Mouse (Mus musculus) midbrain, embryonic 14.5 days (tissue): Measurements from ENCODE around the gene Cpsf6. TPM values are rescaled to one million over a fixed set of nuclear protein-coding genes. Genes with fewer than 3 reads are reported as not detected.

Source experiments
- ATAC-seq: fragments of 200-750 bp; cut with Nextera tagmentation; 2 replicates; pipeline ENCODE4 v1.8.0; 2017; ENCODE audit warnings: moderate number of reproducible peaks, moderate library complexity; ENCODE audit not compliant: low FRiP score, low TSS enrichment
- DNase-seq: peaks from one replicate; pipeline ENCODE4 v3.0.0-alpha.2; 2015
- H3K27ac ChIP-seq: fragments of 300-500 bp; sonication (generic); replicated peaks from 2 replicates; pipeline ENCODE4 v1.5.1; 2014; ENCODE audit warnings: mild to moderate bottlenecking, low read depth, low read length, moderate library complexity
- H3K27me3 ChIP-seq: fragments of 300-500 bp; sonication (generic); 2 replicates; pipeline ENCODE4 v1.6.1; 2014; ENCODE audit warnings: low read length, control low read depth, mixed read lengths; ENCODE audit not compliant: control insufficient read depth, insufficient read depth
- H3K36me3 ChIP-seq: fragments of 300-500 bp; sonication (generic); 2 replicates; pipeline ENCODE4 v1.6.1; 2014; ENCODE audit warnings: low read length, control low read depth; ENCODE audit not compliant: control insufficient read depth, insufficient read depth
- H3K4me1 ChIP-seq: fragments of 300-500 bp; sonication (generic); 2 replicates; pipeline ENCODE4 v1.6.1; 2014; ENCODE audit warnings: mild to moderate bottlenecking, antibody characterized with exemption, low read length, control low read depth; ENCODE audit not compliant: control insufficient read depth, insufficient read depth
- H3K4me2 ChIP-seq: fragments of 300-500 bp; sonication (generic); 2 replicates; pipeline ENCODE4 v1.6.1; 2014; ENCODE audit warnings: mild to moderate bottlenecking, low read length, moderate library complexity
- H3K4me3 ChIP-seq: fragments of 300-500 bp; sonication (generic); replicated peaks from 2 replicates; pipeline ENCODE4 v1.5.1; 2014; ENCODE audit warnings: low read depth, low read length
- H3K9ac ChIP-seq: fragments of 300-500 bp; sonication (generic); replicated peaks from 2 replicates; pipeline ENCODE4 v1.6.1; 2014; ENCODE audit warnings: mild to moderate bottlenecking, low read length, moderate library complexity
- H3K9me3 ChIP-seq: fragments of 300-500 bp; sonication (generic); 2 replicates; pipeline ENCODE4 v1.6.1; 2016; ENCODE audit warnings: low read length, control low read depth, mixed read lengths; ENCODE audit not compliant: control insufficient read depth
- WGBS: fragments of 180-500 bp; shearing (Covaris S2); extraction: QIAGEN DNeasy Blood & Tissue Kit; methylation state at CpG from one replicate; pipeline ENCODE4 v1.1.7; 2014; 5-methylcytosine and 5-hydroxymethylcytosine counted together
- polyA plus RNA-seq: library from polyadenylated mRNA; unstranded; fragments of >200 nt; fragmentation: Nextera tagmentation; extraction: Ambion mirVana; gene quantifications from 2 replicates; pipeline ENCODE4 v1.2.1, GENCODE M21; 2014

The Cpsf6 gene
- polyA plus RNA-seq, 1 experiment from 2014 or later = 213 TPM

DNA sequence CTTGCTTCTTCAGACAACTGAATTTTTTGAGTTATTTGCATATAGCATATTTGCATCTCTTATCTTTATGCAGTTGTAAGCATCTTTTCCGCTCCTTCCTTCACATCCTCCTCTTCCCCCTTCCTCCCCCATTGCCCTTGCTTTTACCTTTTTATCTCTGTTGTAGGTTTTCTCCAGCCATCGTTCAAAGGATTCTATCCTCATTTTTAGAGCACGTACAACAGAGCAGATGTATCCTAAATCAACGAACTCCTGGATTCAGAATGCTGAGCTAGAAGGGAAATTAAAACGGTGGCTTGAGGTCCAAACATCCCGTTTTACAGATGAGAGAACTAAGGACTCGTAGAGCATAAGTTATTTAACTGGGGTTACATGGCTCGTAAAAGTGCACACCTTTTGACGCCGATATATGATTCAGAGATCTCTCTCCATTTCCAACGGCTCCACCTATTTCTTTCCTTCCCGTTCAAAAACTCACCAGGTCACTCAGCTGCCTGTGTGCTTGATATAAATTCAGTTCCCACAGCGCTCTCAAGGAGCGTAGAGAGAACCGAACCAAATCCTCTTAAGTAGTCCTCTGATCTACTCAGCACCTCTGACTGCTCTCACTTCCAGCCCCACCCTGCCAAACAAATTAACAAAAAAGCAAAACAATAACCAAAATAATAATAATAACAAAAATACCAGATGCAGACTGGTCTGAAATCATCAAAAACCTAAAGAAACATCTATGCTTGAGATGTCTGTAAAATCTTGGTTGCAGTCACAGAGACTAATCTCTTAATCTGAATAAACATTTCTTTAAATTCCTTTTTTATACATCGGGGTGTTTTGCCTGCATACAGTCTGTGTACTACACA is 2.2 kb downstream of the Cpsf6 start:
- Histone ChIP-seq H3K27me3 (no peaks in the 10 kb centered on the region), H3K9me3 (no peaks in the 10 kb centered on the region), H3K4me3 (peak overlapping the region; percentile 95), H3K9ac (peak overlapping the region; percentile 100), H3K36me3 (no peaks in the 10 kb centered on the region), H3K4me1 (peaks cover 10% of the 10 kb centered on the region), H3K27ac (peak overlapping the region; percentile 96), H3K4me2 (peak overlapping the region; percentile 60)
- DNase-seq (peak; percentile 69), ATAC-seq (no peak)
- whole genome bisulfite sequencing = 7% methylated on average over 16 of the region's 16 CpGs

DNA sequence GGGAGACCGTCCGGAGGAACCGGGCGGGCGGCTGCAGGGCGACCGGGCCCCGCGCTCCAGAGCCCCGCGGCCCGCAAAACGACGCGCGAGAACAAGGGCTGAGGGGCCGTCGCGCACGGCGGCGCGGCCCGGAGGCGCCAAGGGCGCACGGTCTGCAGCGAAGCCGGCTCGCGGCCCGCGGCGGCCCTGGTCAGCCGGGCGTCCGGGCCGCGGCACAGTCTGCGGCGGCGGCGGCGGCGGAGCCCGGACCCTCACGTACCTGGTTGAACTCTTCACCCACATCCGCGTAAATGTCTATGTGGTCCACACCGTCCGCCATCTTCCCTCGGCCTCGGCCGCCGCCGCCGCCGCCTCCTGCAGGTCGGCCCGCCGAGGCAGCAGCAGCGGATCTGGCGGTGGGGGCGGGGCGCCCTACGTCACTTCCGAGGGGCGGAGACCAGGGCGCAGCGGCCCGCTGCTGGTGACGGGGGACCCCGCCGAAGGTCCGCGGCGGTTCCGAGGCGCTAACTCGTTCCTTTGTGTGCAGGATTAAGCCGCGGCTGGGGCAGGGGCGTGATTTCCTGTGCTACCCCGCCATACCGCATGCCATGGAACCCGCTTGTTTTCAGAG is 3.1 kb downstream of the Cpsf6 start:
- Histone ChIP-seq H3K4me2 (peak overlapping the region; percentile 69), H3K36me3 (no peaks in the 10 kb centered on the region), H3K4me3 (peak overlapping the region; percentile 95), H3K9me3 (no peaks in the 10 kb centered on the region), H3K9ac (peak overlapping the region; percentile 100), H3K27ac (peak overlapping the region; percentile 96), H3K27me3 (no peaks in the 10 kb centered on the region), H3K4me1 (peaks cover 10% of the 10 kb centered on the region)
- DNase-seq (peak; percentile 99), ATAC-seq (peak; percentile 97)
- WGBS = under 1% methylated on average over 86 of the region's 86 CpGs

DNA sequence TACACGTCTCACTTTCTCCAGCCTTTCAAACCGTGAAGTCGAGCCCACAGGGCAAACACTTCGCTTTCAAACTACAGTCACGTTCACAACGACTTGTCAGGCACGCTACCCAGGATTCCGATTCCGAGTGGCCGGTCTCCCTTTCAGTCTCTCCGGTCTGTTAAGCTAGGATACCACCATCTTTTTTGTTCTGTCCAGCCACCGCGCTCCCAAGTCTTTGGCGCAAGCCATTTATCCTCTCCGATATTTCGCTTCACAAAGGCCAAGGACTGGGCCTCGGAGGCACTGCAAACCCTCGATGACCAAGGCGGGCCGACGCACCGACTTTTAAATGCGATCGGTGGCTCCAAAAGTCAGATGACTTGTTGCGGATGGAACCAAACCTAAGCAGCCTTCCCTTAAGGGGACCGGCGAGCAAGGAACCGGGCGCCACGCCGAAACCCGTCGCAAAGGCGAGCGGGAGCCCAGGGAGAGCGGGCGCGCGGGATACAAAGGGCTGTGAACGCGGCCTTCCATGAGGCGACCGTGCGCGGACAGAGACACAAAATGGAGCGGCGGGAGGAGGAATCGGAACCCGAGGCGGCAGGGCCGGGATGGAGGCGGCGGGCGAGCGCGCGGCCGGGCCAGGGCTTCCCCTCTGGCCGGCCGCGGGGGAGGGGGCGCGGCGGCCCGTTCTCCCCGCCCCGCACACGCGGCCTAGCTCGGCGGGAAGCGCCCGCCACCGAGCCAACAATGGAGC is 3.8 kb downstream of the Cpsf6 start:
- H3K9ac ChIP-seq = peak overlapping the region; percentile 100
- H3K4me3 ChIP-seq = peak overlapping the region; percentile 95
- no peaks in the 10 kb centered on the region for H3K36me3 ChIP-seq
- H3K4me2 ChIP-seq = peak overlapping the region; percentile 69
- H3K9me3 ChIP-seq = no peaks in the 10 kb centered on the region
- peaks cover 10% of the 10 kb centered on the region for H3K4me1 ChIP-seq
- DNase-seq = peak; percentile 75
- H3K27me3 ChIP-seq = no peaks in the 10 kb centered on the region
- ATAC-seq = peak; percentile 57
- H3K27ac ChIP-seq = peak overlapping the region; percentile 96
- WGBS = under 1% methylated on average over 73 of the region's 74 CpGs

DNA sequence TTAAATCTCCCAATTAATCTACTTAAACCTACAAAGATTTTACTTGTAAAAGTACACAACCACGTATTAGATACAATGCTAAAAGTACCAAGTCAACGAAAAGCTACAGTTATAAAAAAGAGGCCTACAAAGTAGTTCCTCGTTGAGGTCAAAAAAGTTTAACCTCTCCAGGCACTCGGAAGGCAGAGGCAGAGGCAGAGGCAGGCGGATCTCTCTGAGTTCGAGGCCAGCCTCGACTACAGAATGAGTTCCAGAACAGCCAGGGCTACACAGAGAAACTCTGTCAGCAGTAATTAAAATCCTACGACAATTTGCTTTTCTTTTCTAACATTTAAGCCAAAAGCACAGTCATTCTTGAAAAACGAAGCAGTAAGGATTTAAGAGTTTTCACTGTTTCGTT is 4.7 kb downstream of the Cpsf6 start:
- no peak for ATAC-seq
- peak overlapping the region; percentile 69 for H3K4me2 ChIP-seq
- no peaks in the 10 kb centered on the region for H3K27me3 ChIP-seq
- no peak overlapping the region for H3K27ac ChIP-seq
- H3K9ac ChIP-seq = peak overlapping the region; percentile 100
- DNase-seq = peak; percentile 20
- no peaks in the 10 kb centered on the region for H3K9me3 ChIP-seq
- H3K36me3 ChIP-seq = no peaks in the 10 kb centered on the region
- H3K4me3 ChIP-seq = peak overlapping the region; percentile 95
- H3K4me1 ChIP-seq = peaks cover 10% of the 10 kb centered on the region
- 22% methylated on average over 10 of the region's 10 CpGs for WGBS

DNA sequence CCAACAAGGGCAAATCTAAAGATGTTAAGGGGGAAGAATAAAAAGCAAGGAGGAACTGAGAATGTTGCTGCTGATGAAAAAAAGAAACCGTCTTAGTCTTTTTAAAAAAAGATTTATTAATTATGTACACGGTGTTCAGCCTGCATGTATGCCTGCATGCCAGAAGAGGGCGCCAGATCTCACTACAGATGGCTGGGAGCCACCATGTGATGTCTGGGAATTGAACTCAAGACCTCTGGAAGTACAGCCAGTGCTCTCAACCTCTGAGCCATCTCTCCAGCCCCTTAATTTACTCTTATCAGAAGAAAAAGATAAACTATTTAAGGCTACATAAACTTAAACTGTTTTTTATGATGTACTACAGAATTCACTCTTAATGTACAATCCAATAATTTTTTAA is 16.7 kb downstream of the Cpsf6 start:
- H3K36me3 ChIP-seq = peaks cover 79% of the 10 kb centered on the region
- no peaks in the 10 kb centered on the region for H3K27me3 ChIP-seq
- no peaks in the 10 kb centered on the region for H3K9me3 ChIP-seq
- WGBS = 41% methylated on average over 3 of the region's 3 CpGs
- peak; percentile 81 for DNase-seq
- no peak overlapping the region for H3K9ac ChIP-seq
- ATAC-seq = no peak
- H3K4me1 ChIP-seq = no peaks in the 10 kb centered on the region
- H3K4me3 ChIP-seq = no peak overlapping the region
- no peak overlapping the region for H3K4me2 ChIP-seq
- H3K27ac ChIP-seq = no peak overlapping the region

DNA sequence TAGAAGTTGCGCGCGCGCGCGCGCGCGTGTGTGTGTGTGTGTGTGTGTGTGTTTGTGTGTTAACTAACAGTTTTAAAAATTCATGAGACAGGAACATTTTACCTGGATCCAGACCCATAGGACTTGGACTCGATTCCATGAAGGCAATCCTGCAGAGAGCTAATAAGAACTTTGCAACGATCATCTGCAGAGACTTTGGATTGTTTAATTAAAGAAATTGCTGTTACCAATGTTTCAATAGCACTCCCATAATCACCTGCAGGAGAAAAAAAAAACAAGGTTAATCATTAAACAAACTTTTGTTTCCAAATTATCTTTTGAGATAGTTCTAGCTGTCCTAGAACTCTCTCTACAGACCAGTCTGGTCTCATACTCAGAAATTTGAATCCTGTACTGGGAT is 20.9 kb downstream of the Cpsf6 start:
- Histone ChIP-seq H3K27ac (no peak overlapping the region), H3K36me3 (peaks cover 75% of the 10 kb centered on the region), H3K4me2 (no peak overlapping the region), H3K27me3 (no peaks in the 10 kb centered on the region), H3K9me3 (no peaks in the 10 kb centered on the region), H3K4me3 (no peak overlapping the region), H3K4me1 (no peaks in the 10 kb centered on the region), H3K9ac (no peak overlapping the region)
- DNase-seq = no peak
- ATAC-seq = no peak
- WGBS = 89% methylated on average over 11 of the region's 11 CpGs

DNA sequence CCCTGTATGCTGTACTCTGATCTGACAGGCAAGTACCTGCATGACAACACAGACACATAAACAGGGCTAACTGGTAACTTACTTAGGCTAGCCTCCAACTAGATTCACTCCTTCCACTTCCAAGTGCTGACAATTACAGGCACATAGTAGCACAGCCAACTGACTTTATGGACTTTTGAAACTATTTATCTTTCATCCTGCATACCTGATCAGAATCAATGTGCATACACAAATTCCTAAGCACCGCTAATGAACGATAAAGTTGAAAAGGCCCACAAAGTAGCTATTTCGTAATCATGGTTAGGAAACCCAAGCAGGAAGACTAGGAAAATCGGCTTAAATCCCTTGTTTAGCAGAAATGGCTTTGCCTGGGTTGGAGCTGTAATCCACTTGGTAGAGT is 36.8 kb downstream of the Cpsf6 start:
- ATAC-seq (no peak), DNase-seq (no peak)
- Histone ChIP-seq H3K9me3 (no peaks in the 10 kb centered on the region), H3K27me3 (no peaks in the 10 kb centered on the region), H3K27ac (no peak overlapping the region), H3K4me3 (no peak overlapping the region), H3K4me1 (no peaks in the 10 kb centered on the region), H3K4me2 (no peak overlapping the region), H3K36me3 (peaks cover 9% of the 10 kb centered on the region), H3K9ac (no peak overlapping the region)
- WGBS = 93% methylated on average over 4 of the region's 4 CpGs

DNA sequence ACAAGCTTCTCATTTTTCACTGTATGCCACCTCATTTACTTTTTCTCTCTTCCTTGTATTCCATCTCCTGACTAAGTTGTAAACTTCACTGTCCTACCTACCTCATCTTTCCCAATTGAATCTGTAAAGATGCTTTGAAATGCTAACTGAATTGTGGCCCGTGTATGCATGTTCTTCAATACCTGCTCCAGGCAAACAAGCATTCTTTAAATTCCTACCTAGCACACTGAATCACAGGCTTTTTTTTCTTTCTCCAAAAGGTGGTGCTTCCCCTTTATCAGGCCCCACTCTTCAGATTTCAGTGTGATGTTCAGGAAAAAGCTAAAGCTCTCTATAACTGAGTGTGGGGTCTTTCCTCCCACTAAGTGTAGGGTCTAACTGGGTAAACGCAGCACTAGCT is 37.4 kb downstream of the Cpsf6 start:
- 81% methylated on average over 2 of the region's 2 CpGs for WGBS
- no peaks in the 10 kb centered on the region for H3K27me3 ChIP-seq
- no peak overlapping the region for H3K4me2 ChIP-seq
- no peak overlapping the region for H3K4me3 ChIP-seq
- no peaks in the 10 kb centered on the region for H3K9me3 ChIP-seq
- ATAC-seq (no peak), DNase-seq (no peak)
- peaks cover 9% of the 10 kb centered on the region for H3K36me3 ChIP-seq
- H3K27ac ChIP-seq = no peak overlapping the region
- H3K9ac ChIP-seq = no peak overlapping the region
- H3K4me1 ChIP-seq = no peaks in the 10 kb centered on the region
